Mouse (Mus musculus): ENCODE results near the gene Tubb2b.

DNA sequence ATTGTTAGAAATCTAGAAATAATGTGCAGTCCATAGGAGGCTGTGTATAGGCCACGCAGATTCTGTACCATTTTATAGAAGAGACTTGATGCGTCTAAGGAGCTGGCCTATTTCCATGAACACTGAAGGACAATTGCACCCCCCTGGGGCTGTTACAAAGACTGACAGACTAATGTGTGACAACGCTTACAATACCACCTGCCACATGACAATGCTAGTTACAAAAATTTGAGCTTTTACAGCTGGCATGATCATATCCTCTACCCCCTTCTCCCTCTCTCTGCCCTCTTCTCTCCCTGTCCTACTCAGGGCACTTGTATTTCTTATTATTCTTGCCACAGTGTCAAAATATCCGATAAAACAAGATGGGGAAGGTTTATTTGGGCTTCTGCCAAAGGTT, 48.3 kb downstream of the Tubb2b start:
- TF ChIP-seq CTCF (IDR thresholded peaks at IDR 0.05; ENCODE audit: insufficient read depth, low read length): no peak
- no peak for TF ChIP-seq POLR2A (IDR thresholded peaks at IDR 0.05; ENCODE audit: borderline replicate concordance, extremely low read depth, low read depth, low read length)
